ENCODE assay signal across 9 mouse cellular contexts in genomic region chr12:81331046-81331638, GRCm38 (mm10). TPM values are rescaled to one million over a fixed set of nuclear protein-coding genes. Genes with fewer than 3 reads are reported as not detected.
DNase-seq lines count a peak whose midpoint lies in the region; ATAC-seq and TF ChIP-seq lines count a peak whose summit lies in the region.
"Had no signal": no experiment of that assay in that cellular context is flagged by ENCODE, and none has a peak within 500 bp of the region (broad histone marks: within the 10 kb centered on the region; RNA-seq: fewer than 3 reads in every experiment).

No protein-coding gene starts in this region.

- peak overlapping the region; percentile 65 for H3K4me3 ChIP-seq in embryonic facial prominence, embryonic 14.5 days (ENCODE audit: low read depth, low read length)
- H3K4me3 ChIP-seq in hindbrain, postnatal 0 days (ENCODE audit: low read length) = peak overlapping the region; percentile 74

- ATAC-seq in embryonic facial prominence, embryonic 14.5 days (ENCODE audit: low read depth) = no peak
- no peak for ATAC-seq in hindbrain, postnatal 0 days

- DNase-seq in embryo, embryonic 10.5 days (ENCODE audit: low spot score) = peak; percentile 14
- no peak for DNase-seq in embryo, embryonic 10 days (ENCODE audit: low spot score)
- no peak for DNase-seq in embryonic facial prominence, embryonic 14.5 days (ENCODE audit: low spot score)
- DNase-seq in hindbrain, postnatal 0 days (ENCODE audit: low spot score) = no peak
- peak; percentile 16 for DNase-seq in neural tube, embryonic 10.5 days (ENCODE audit: extremely low spot score, low spot score)
- DNase-seq in left cerebral cortex, postnatal 36 days (ENCODE audit: low spot score in 2 of 2) = no peak
- DNase-seq in adrenal gland, postnatal 25 days = no peak
- DNase-seq in adrenal gland, adult 8-10 months = no peak
- DNase-seq: kidney, postnatal 25 days had no signal

- H3K36me3 ChIP-seq in embryonic facial prominence, embryonic 14.5 days (ENCODE audit: control insufficient read depth, insufficient read depth, low read length) = no peaks in the 10 kb centered on the region
- H3K36me3 ChIP-seq in hindbrain, postnatal 0 days (ENCODE audit: insufficient read depth, low read length) = no peaks in the 10 kb centered on the region

- no peak overlapping the region for H3K27ac ChIP-seq in embryonic facial prominence, embryonic 14.5 days (replicated peaks; ENCODE audit: low read depth, low read length)
- H3K27ac ChIP-seq in hindbrain, postnatal 0 days = peak overlapping the region; percentile 48; the same call in 1 of the 2 replicates

- H3K27me3 ChIP-seq in embryonic facial prominence, embryonic 14.5 days (replicated peaks; ENCODE audit: control insufficient read depth, insufficient read depth, low read length) = peaks cover 19% of the 10 kb centered on the region
- H3K27me3 ChIP-seq in hindbrain, postnatal 0 days (ENCODE audit: insufficient read depth, low read length) = no peaks in the 10 kb centered on the region

- 0 out of 2 replicates have a peak overlapping the region, but pooled peaks have one; percentile 77 for H3K9ac ChIP-seq in embryonic facial prominence, embryonic 14.5 days (ENCODE audit: low read depth, low read length)
- no peak overlapping the region for H3K9ac ChIP-seq in hindbrain, postnatal 0 days (replicated peaks; ENCODE audit: low read length)

- no peaks in the 10 kb centered on the region for H3K4me1 ChIP-seq in embryonic facial prominence, embryonic 14.5 days (ENCODE audit: control insufficient read depth, insufficient read depth, low read length)
- H3K4me1 ChIP-seq in hindbrain, postnatal 0 days (ENCODE audit: insufficient read depth, low read length) = peaks cover 5% of the 10 kb centered on the region; the same call in 1 of the 2 replicates

- intact Hi-C loops in left cerebral cortex, postnatal 36 days (cut with DNase I) = loop anchor here (5.0 kb wide), 3 partner anchors 39 to 134 kb away; no protein-coding TSS in a partner anchor

- no peaks in the 10 kb centered on the region for H3K9me3 ChIP-seq in embryonic facial prominence, embryonic 14.5 days (ENCODE audit: control insufficient read depth, low read length)
- H3K9me3 ChIP-seq in hindbrain, postnatal 0 days (ENCODE audit: low read length) = no peaks in the 10 kb centered on the region

- TF ChIP-seq CTCF in hindbrain, postnatal 0 days (IDR thresholded peaks at IDR 0.05; ENCODE audit: low read depth) = no peak

- 34% methylated on average over 5 of the region's 5 CpGs for WGBS in embryonic facial prominence, embryonic 14.5 days
- WGBS in hindbrain, postnatal 0 days = 45% methylated on average over 5 of the region's 5 CpGs

- peak overlapping the region; percentile 99 for H3K4me2 ChIP-seq in embryonic facial prominence, embryonic 14.5 days (ENCODE audit: low read depth, low read length)
- peak overlapping the region; percentile 96 for H3K4me2 ChIP-seq in hindbrain, postnatal 0 days (ENCODE audit: low read depth, low read length)

RNA-seq across cellular contexts. Expression of gene Slc8a3, which starts 1.8 kb away (rescaled TPM):
- polyA plus RNA-seq in embryonic facial prominence, embryonic 14.5 days (2014; fragmentation: Nextera tagmentation; extraction: Ambion mirVana) = 4.8 and 7.7 TPM in 2 replicates
- total RNA-seq in hindbrain, postnatal 0 days (2014; rRNA removed) = 51.2 and 52.0 TPM in 2 replicates
- 9.9 and 11.0 TPM in 2 replicates for polyA plus RNA-seq in hindbrain, postnatal 0 days (2015; fragmentation: Nextera tagmentation; extraction: Ambion mirVana)
- 10 to 100 TPM; 19.6 to 22.9 TPM for total RNA-seq in left cerebral cortex, postnatal 36 days (2021)
- 1.2 and 1.7 TPM in 2 replicates for total RNA-seq in adrenal gland, postnatal 25 days (2021)
- total RNA-seq in adrenal gland, adult 8-10 months (2022) = 1 to 10 TPM; 1.1 to 2.2 (median 1.9) TPM

RNA-seq across cellular contexts. Expression of gene Gm4787, which starts 48.1 kb away (rescaled TPM):
- 0.25 and 0.35 TPM in 2 replicates for polyA plus RNA-seq in embryonic facial prominence, embryonic 14.5 days (2014; fragmentation: Nextera tagmentation; extraction: Ambion mirVana)
- 0.68 and 3.5 TPM in 2 replicates for total RNA-seq in hindbrain, postnatal 0 days (2014; rRNA removed)
- 0.09 and 0.11 TPM in 2 replicates for polyA plus RNA-seq in hindbrain, postnatal 0 days (2015; fragmentation: Nextera tagmentation; extraction: Ambion mirVana)
- 1 to 10 TPM; 1.5 to 3.2 TPM for total RNA-seq in left cerebral cortex, postnatal 36 days (2021)
- total RNA-seq in adrenal gland, postnatal 25 days (2021) = 1.2 and 3.0 TPM in 2 replicates
- total RNA-seq in adrenal gland, adult 8-10 months (2022) = 1 to 10 TPM; 1.1 to 6.0 (median 3.1) TPM

Comparison
In these comparisons a context has a peak if more than half of its experiments do, and no peak if none do; other contexts are left out.
1. DNase-seq: peak in embryo, embryonic 10.5 days (single experiment) and neural tube, embryonic 10.5 days (single experiment); none in embryo, embryonic 10 days (single experiment), embryonic facial prominence, embryonic 14.5 days (single experiment), hindbrain, postnatal 0 days (single experiment), left cerebral cortex, postnatal 36 days (0 of 2), adrenal gland, postnatal 25 days (single experiment) and adrenal gland, adult 8-10 months (single experiment).